Mouse (Mus musculus) CH12.LX (cell line): ENCODE measurements around the gene 2010300C02Rik. TPM values are rescaled to one million over a fixed set of nuclear protein-coding genes. Genes with fewer than 3 reads are reported as not detected.
A peak's percentile ranks its signal among the peaks of the same experiment; 100 is the strongest.

Source experiments
- DNase-seq: peaks from one replicate; pipeline ENCODE4 v3.0.0-alpha.2; 2013; ENCODE audit errors: extremely low read depth
- H3K27ac ChIP-seq: 2 replicates; pipeline ENCODE4 v1.5.1; 2012; ENCODE audit warnings: low read depth, mild to moderate bottlenecking, control low read depth, moderate library complexity; ENCODE audit not compliant: insufficient read depth
- H3K27me3 ChIP-seq: replicated peaks from 2 replicates; pipeline ENCODE3; 2012; ENCODE audit warnings: inconsistent platforms
- H3K36me3 ChIP-seq, 2 experiments: replicated peaks in 1 of 2; 2 replicates each; pipeline versions ENCODE3 to v1.6.1; 2012; ENCODE audit warnings: inconsistent platforms in 1 of 2, low read length in 1 of 2, mild to moderate bottlenecking in 1 of 2, mixed read lengths in 1 of 2, moderate library complexity in 1 of 2; ENCODE audit not compliant: control insufficient read depth in 1 of 2, insufficient read depth in 1 of 2
- H3K4me1 ChIP-seq, 2 experiments: 2 replicates each; pipeline ENCODE4 v1.6.1; 2012; ENCODE audit warnings: inconsistent platforms in 1 of 2, moderate library complexity in 1 of 2; ENCODE audit not compliant: insufficient read depth in 2 of 2, control insufficient read depth in 1 of 2
- H3K4me2 ChIP-seq: 2 replicates; pipeline ENCODE4 v1.6.1; 2012; ENCODE audit warnings: low read depth, mild to moderate bottlenecking, control low read depth; ENCODE audit not compliant: poor library complexity, insufficient read depth, severe bottlenecking
- H3K4me3 ChIP-seq, 3 experiments: fragments of 150-350 bp in 1 of 3; sonication (generic) in 1 of 3; replicated peaks in 1 of 3; 2 replicates each; pipeline versions ENCODE3 to v1.5.1; 2011 to 2012; ENCODE audit warnings: low read depth in 2 of 3, low read length in 2 of 3, mild to moderate bottlenecking in 2 of 3, moderate library complexity in 2 of 3, control low read depth in 1 of 3, improper control_type of control experiment in 1 of 3, inconsistent platforms in 1 of 3, mixed read lengths in 1 of 3; ENCODE audit not compliant: poor library complexity in 1 of 3
- H3K79me2 ChIP-seq: replicated peaks from 2 replicates; pipeline ENCODE4 v1.6.1; 2012; ENCODE audit warnings: mild to moderate bottlenecking, moderate library complexity; ENCODE audit not compliant: control insufficient read depth, poor library complexity, insufficient read depth, severe bottlenecking; ENCODE audit errors: extremely low read depth
- H3K9ac ChIP-seq: 2 replicates; pipeline ENCODE4 v1.6.1; 2012; ENCODE audit warnings: low read depth, mild to moderate bottlenecking, control low read depth, moderate library complexity; ENCODE audit not compliant: insufficient read depth
- H3K9me3 ChIP-seq: replicated peaks from 2 replicates; pipeline ENCODE3; 2012; ENCODE audit warnings: low read length, inconsistent platforms, mixed read lengths
- BHLHE40 ChIP-seq: IDR thresholded peaks from 2 replicates; pipeline ENCODE4 v1.6.1; 2011; ENCODE audit warnings: mild to moderate bottlenecking, low read depth, low read length, improper control_type of control experiment
- CHD1 ChIP-seq: IDR thresholded peaks from 2 replicates; pipeline ENCODE4 v1.6.1; 2012; ENCODE audit warnings: low read depth, low read length, improper control_type of control experiment, inconsistent platforms
- CHD2 ChIP-seq: IDR thresholded peaks from 2 replicates; pipeline ENCODE4 v1.6.1; 2011; ENCODE audit warnings: low read length, improper control_type of control experiment
- CTCF ChIP-seq, 2 experiments: IDR thresholded peaks in 1 of 2; conservative IDR thresholded peaks in 1 of 2; 2 replicates each; pipeline ENCODE4 v1.5.1; 2011 to 2012; ENCODE audit warnings: low read depth in 2 of 2, low read length in 2 of 2, improper control_type of control experiment in 1 of 2, inconsistent platforms in 1 of 2, mild to moderate bottlenecking in 1 of 2, moderate library complexity in 1 of 2
- E2F4 ChIP-seq: IDR thresholded peaks from 2 replicates; pipeline ENCODE4 v1.6.1; 2011; ENCODE audit warnings: low read depth, low read length, improper control_type of control experiment; ENCODE audit not compliant: insufficient replicate concordance
- ELF1 ChIP-seq: IDR thresholded peaks from 2 replicates; pipeline ENCODE4 v1.6.1; 2014; ENCODE audit warnings: low read depth, mild to moderate bottlenecking, inconsistent platforms, low read length, improper control_type of control experiment
- EP300 ChIP-seq: IDR thresholded peaks from 2 replicates; pipeline ENCODE4 v1.6.1; 2011; ENCODE audit warnings: low read length, improper control_type of control experiment
- ETS1 ChIP-seq: conservative IDR thresholded peaks from 2 replicates; pipeline ENCODE4 v1.6.1; 2012; ENCODE audit warnings: low read depth, mild to moderate bottlenecking, inconsistent platforms, low read length, improper control_type of control experiment, moderate library complexity
- GABPA ChIP-seq: IDR thresholded peaks from 2 replicates; pipeline ENCODE4 v1.6.1; 2012; ENCODE audit warnings: low read depth, low read length, improper control_type of control experiment, inconsistent platforms; ENCODE audit not compliant: insufficient replicate concordance
- HCFC1 ChIP-seq: IDR thresholded peaks from 2 replicates; pipeline ENCODE4 v1.6.1; 2012; ENCODE audit warnings: low read depth, mild to moderate bottlenecking, inconsistent platforms, low read length, improper control_type of control experiment
- IRF4 ChIP-seq: IDR thresholded peaks from 2 replicates; pipeline ENCODE4 v1.6.1; 2014; ENCODE audit warnings: low read depth, mild to moderate bottlenecking, inconsistent platforms, low read length, improper control_type of control experiment
- JUN ChIP-seq: IDR thresholded peaks from 2 replicates; pipeline ENCODE4 v1.6.1; 2011; ENCODE audit warnings: low read depth, mild to moderate bottlenecking, low read length, improper control_type of control experiment, moderate library complexity; ENCODE audit not compliant: insufficient read depth
- JUND ChIP-seq: conservative IDR thresholded peaks from 2 replicates; pipeline ENCODE4 v1.6.1; 2011; ENCODE audit warnings: low read depth, low read length, improper control_type of control experiment
- KAT2A ChIP-seq: IDR thresholded peaks from 2 replicates; pipeline ENCODE4 v1.6.1; 2012; ENCODE audit warnings: low read length, improper control_type of control experiment, inconsistent platforms; ENCODE audit not compliant: insufficient replicate concordance
- MAFK ChIP-seq: IDR thresholded peaks from 2 replicates; pipeline ENCODE4 v1.6.1; 2011; ENCODE audit warnings: low read length, improper control_type of control experiment; ENCODE audit not compliant: insufficient replicate concordance
- MAX ChIP-seq: IDR thresholded peaks from 2 replicates; pipeline ENCODE4 v1.6.1; 2011; ENCODE audit warnings: low read length, improper control_type of control experiment
- MAZ ChIP-seq: IDR thresholded peaks from 2 replicates; pipeline ENCODE4 v1.6.1; 2012; ENCODE audit warnings: low read depth, mild to moderate bottlenecking, inconsistent platforms, low read length, improper control_type of control experiment, moderate library complexity
- MEF2A ChIP-seq: IDR thresholded peaks from 2 replicates; pipeline ENCODE4 v1.6.1; 2014; ENCODE audit warnings: low read depth, mild to moderate bottlenecking, inconsistent platforms, low read length, improper control_type of control experiment, borderline replicate concordance
- MXI1 ChIP-seq: IDR thresholded peaks from 2 replicates; pipeline ENCODE4 v1.6.1; 2011; ENCODE audit warnings: mild to moderate bottlenecking, low read depth, low read length, improper control_type of control experiment
- MYC ChIP-seq: IDR thresholded peaks from 2 replicates; pipeline ENCODE4 v1.6.1; 2011; ENCODE audit warnings: low read depth, mild to moderate bottlenecking, improper control_type of control experiment, low read length
- NELFE ChIP-seq: IDR thresholded peaks from 2 replicates; pipeline ENCODE4 v1.6.1; 2011; ENCODE audit warnings: low read depth, low read length, improper control_type of control experiment
- NRF1 ChIP-seq: IDR thresholded peaks from 2 replicates; pipeline ENCODE4 v1.6.1; 2014; ENCODE audit warnings: low read depth, mild to moderate bottlenecking, inconsistent platforms, low read length, improper control_type of control experiment, moderate library complexity
- PAX5 ChIP-seq: IDR thresholded peaks from 2 replicates; pipeline ENCODE4 v1.6.1; 2012; ENCODE audit warnings: low read length, inconsistent platforms, mixed read lengths
- POLR2A ChIP-seq: IDR thresholded peaks from 2 replicates; pipeline ENCODE4 v1.6.1; 2011; ENCODE audit warnings: low read depth, mild to moderate bottlenecking, improper control_type of control experiment, low read length
- POLR2AphosphoS2 ChIP-seq: IDR thresholded peaks from 2 replicates; pipeline ENCODE4 v1.6.1; 2011; ENCODE audit warnings: low read depth, low read length, improper control_type of control experiment
- RAD21 ChIP-seq: IDR thresholded peaks from 2 replicates; pipeline ENCODE4 v1.6.1; 2011; ENCODE audit warnings: low read depth, mild to moderate bottlenecking, low read length, improper control_type of control experiment, moderate library complexity
- RCOR1 ChIP-seq: conservative IDR thresholded peaks from 2 replicates; pipeline ENCODE4 v1.6.1; 2012; ENCODE audit warnings: low read depth, mild to moderate bottlenecking, inconsistent platforms, low read length, improper control_type of control experiment
- SIN3A ChIP-seq: IDR thresholded peaks from 2 replicates; pipeline ENCODE4 v1.6.1; 2012; ENCODE audit warnings: low read length, improper control_type of control experiment, inconsistent platforms
- SMC3 ChIP-seq: IDR thresholded peaks from 2 replicates; pipeline ENCODE4 v1.6.1; 2011; ENCODE audit warnings: low read depth, low read length, improper control_type of control experiment
- TBP ChIP-seq: conservative IDR thresholded peaks from 2 replicates; pipeline ENCODE4 v1.6.1; 2011; ENCODE audit warnings: low read depth, low read length, improper control_type of control experiment
- TCF12 ChIP-seq: IDR thresholded peaks from 2 replicates; pipeline ENCODE4 v1.6.1; 2014; ENCODE audit warnings: low read depth, mild to moderate bottlenecking, inconsistent platforms, low read length, improper control_type of control experiment
- UBTF ChIP-seq: IDR thresholded peaks from 2 replicates; pipeline ENCODE4 v1.6.1; 2012; ENCODE audit warnings: low read depth, mild to moderate bottlenecking, inconsistent platforms, low read length, improper control_type of control experiment, moderate library complexity
- USF1 ChIP-seq: IDR thresholded peaks from 2 replicates; pipeline ENCODE4 v1.6.1; 2014; ENCODE audit warnings: low read depth, mild to moderate bottlenecking, inconsistent platforms, low read length, improper control_type of control experiment
- USF2 ChIP-seq: conservative IDR thresholded peaks from 2 replicates; pipeline ENCODE4 v1.6.1; 2011; ENCODE audit warnings: low read depth, low read length, improper control_type of control experiment
- ZC3H11A ChIP-seq: IDR thresholded peaks from 2 replicates; pipeline ENCODE4 v1.6.1; 2012; ENCODE audit warnings: low read depth, mild to moderate bottlenecking, inconsistent platforms, low read length, improper control_type of control experiment
- ZKSCAN1 ChIP-seq: IDR thresholded peaks from 2 replicates; pipeline ENCODE4 v1.6.1; 2012; ENCODE audit warnings: low read depth, inconsistent platforms, low read length, improper control_type of control experiment, borderline replicate concordance
- ZMIZ1 ChIP-seq: IDR thresholded peaks from 2 replicates; pipeline ENCODE4 v1.6.1; 2012; ENCODE audit warnings: low read depth, mild to moderate bottlenecking, inconsistent platforms, low read length, improper control_type of control experiment
- ZNF384 ChIP-seq: IDR thresholded peaks from 2 replicates; pipeline ENCODE4 v1.6.1; 2012; ENCODE audit warnings: low read depth, low read length, improper control_type of control experiment, inconsistent platforms
- dilution Hi-C: fragments of 300-500 bp; cut with MboI; formaldehyde crosslinking; loops from 2 replicates; pipeline ENCODE4 v1.14.3; 2020; ENCODE audit warnings: low sequenced_read_pairs; ENCODE audit not compliant: extremely low pct_unique_long_range_greater_than_20kb, extremely low pct_ligation_motif_present
- in situ Hi-C: fragments of 300-500 bp; cut with MboI; formaldehyde crosslinking; loops from 3 replicates; pipeline ENCODE4 v1.14.3; 2019; ENCODE audit warnings: low sequenced_read_pairs, low pct_ligation_motif_present, low pct_unique_long_range_greater_than_20kb, mixed read lengths
- polyA plus RNA-seq: library from polyadenylated mRNA; unstranded; fragments of >175 nt; gene quantifications from 2 replicates; pipeline ENCODE4 v1.2.1, GENCODE M21; 2012; ENCODE audit warnings: low read depth; ENCODE audit not compliant: insufficient read length
- total RNA-seq, 2 experiments: library from RNA; depleted of rRNA; stranded (reverse); fragments of 300-350 nt in 1 of 2; fragments of >200 nt in 1 of 2; gene quantifications; 2 replicates each; pipeline ENCODE4 v1.2.3; 2012 to 2014

Gene 2010300C02Rik
- total and polyA plus RNA-seq, 3 experiments = 0.08 to 0.25 (median 0.09) TPM

GRCm38 (mm10) chr1:37634658-37635057 lies 85.2 kb downstream of the 2010300C02Rik start:
- H3K4me3 ChIP-seq = no peak overlapping the region
- DNase-seq = peak; percentile 49
- H3K36me3 ChIP-seq = no peaks in the 10 kb centered on the region
- H3K4me2 ChIP-seq = no peak overlapping the region
- in situ Hi-C loops (loop anchor here (5.0 to 25.0 kb wide), 4 partner anchors 92 to 847 kb away; partner anchors contain the start of gene Mgat4a), dilution Hi-C loops (no loop called here)
- peaks cover 3 to 38% of the 10 kb centered on the region in 2 experiments for H3K4me1 ChIP-seq
- no peak overlapping the region for H3K9ac ChIP-seq
- H3K27me3 ChIP-seq = no peaks in the 10 kb centered on the region
- H3K79me2 ChIP-seq = no peaks in the 10 kb centered on the region
- H3K9me3 ChIP-seq = no peaks in the 10 kb centered on the region
- H3K27ac ChIP-seq = no peak overlapping the region
- TF ChIP-seq HCFC1 = no peak
- no peak for TF ChIP-seq USF1
- no peak for TF ChIP-seq TCF12
- TF ChIP-seq IRF4 = 0 out of 2 replicates have a peak, but pooled peaks have one; percentile 16
- TF ChIP-seq SMC3 = peak; percentile 97
- no peak for TF ChIP-seq PAX5
- 0 out of 2 replicates have a peak, but pooled peaks have one; percentile 20 for TF ChIP-seq MXI1
- TF ChIP-seq ZC3H11A = peak; percentile 84
- 0 out of 2 replicates have a peak, but pooled peaks have one; percentile 29 for TF ChIP-seq SIN3A
- TF ChIP-seq USF2 = no peak
- TF ChIP-seq POLR2AphosphoS2 = no peak
- TF ChIP-seq UBTF = no peak
- TF ChIP-seq EP300 = no peak
- TF ChIP-seq GABPA = no peak
- TF ChIP-seq ZMIZ1 = no peak
- no peak for TF ChIP-seq JUN
- no peak for TF ChIP-seq ETS1
- no peak for TF ChIP-seq MEF2A
- TF ChIP-seq MAX = peak; percentile 65
- TF ChIP-seq NRF1 = 0 out of 2 replicates have a peak, but pooled peaks have one; percentile 16
- no peak for TF ChIP-seq MAFK
- no peak for TF ChIP-seq POLR2A
- TF ChIP-seq CHD1 = no peak
- TF ChIP-seq CTCF (conservative IDR thresholded peaks at IDR 0.05 in 1 of 2, IDR thresholded peaks at IDR 0.05 in 1 of 2; ENCODE audit: low read depth in 2 of 2, low read length in 2 of 2) = peak; percentile 86 to 88
- no peak for TF ChIP-seq RCOR1
- TF ChIP-seq JUND = no peak
- TF ChIP-seq ZKSCAN1 = no peak
- no peak for TF ChIP-seq E2F4
- TF ChIP-seq TBP = no peak
- TF ChIP-seq RAD21 = peak; percentile 88
- no peak for TF ChIP-seq ZNF384
- no peak for TF ChIP-seq ELF1
- TF ChIP-seq MAZ = 0 out of 2 replicates have a peak, but pooled peaks have one; percentile 26
- peak; percentile 85 for TF ChIP-seq MYC
- TF ChIP-seq CHD2 = no peak
- TF ChIP-seq KAT2A = no peak
- no peak for TF ChIP-seq BHLHE40
- no peak for TF ChIP-seq NELFE
